ENCODE assay signal across 7 mouse cellular contexts in the genomic region with DNA sequence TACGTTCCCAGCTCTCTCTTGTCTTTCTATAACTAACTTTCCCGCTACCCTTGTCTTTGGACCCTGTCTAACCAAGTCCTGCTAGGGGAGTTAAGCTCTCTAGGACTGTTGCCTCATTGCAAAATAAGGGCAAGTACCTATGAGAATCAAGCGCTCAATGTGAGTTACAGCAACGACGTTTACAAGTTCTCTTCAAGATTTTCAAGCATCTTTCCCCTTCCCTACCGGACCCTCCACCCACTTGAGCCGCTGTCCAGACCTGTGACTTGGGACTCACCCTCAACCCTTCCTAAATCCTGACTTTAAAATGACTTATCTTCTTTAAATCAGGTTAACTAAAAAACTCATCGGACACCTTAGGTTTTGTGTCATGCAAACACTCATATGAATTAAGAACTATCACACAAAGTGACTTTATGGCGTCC. TPM values are rescaled to one million over a fixed set of nuclear protein-coding genes. Genes with fewer than 3 reads are reported as not detected.
DNase-seq lines count a peak whose midpoint lies in the region; ATAC-seq lines count a peak whose summit lies in the region.

No protein-coding gene starts in this region.

- H3K36me3 ChIP-seq in embryonic facial prominence, embryonic 11.5 days (replicated peaks; ENCODE audit: control insufficient read depth, insufficient read depth, low read depth, low read length) = no peaks in the 10 kb centered on the region
- no peaks in the 10 kb centered on the region for H3K36me3 ChIP-seq in hindbrain, embryonic 15.5 days

- peak overlapping the region; percentile 71 for H3K4me3 ChIP-seq in embryonic facial prominence, embryonic 11.5 days (ENCODE audit: low read depth, low read length)
- H3K4me3 ChIP-seq in hindbrain, embryonic 15.5 days = peak overlapping the region; percentile 94

- H3K4me2 ChIP-seq in embryonic facial prominence, embryonic 11.5 days (ENCODE audit: low read depth, low read length) = peak overlapping the region; percentile 75
- peak overlapping the region; percentile 63 for H3K4me2 ChIP-seq in hindbrain, embryonic 15.5 days

- no peaks in the 10 kb centered on the region for H3K27me3 ChIP-seq in embryonic facial prominence, embryonic 11.5 days (ENCODE audit: control insufficient read depth, insufficient read depth, low read length)
- no peaks in the 10 kb centered on the region for H3K27me3 ChIP-seq in hindbrain, embryonic 15.5 days

- DNase-seq in 3T3-L1 (ENCODE audit: low read depth, low spot score) (peak; percentile 61), 416B (ENCODE audit: low read depth) (peak; percentile 66)
- DNase-seq in embryonic facial prominence, embryonic 11.5 days (ENCODE audit: low spot score) = peak; percentile 28
- DNase-seq in lung, postnatal 14 days = peak; percentile 29
- DNase-seq in cerebellum, adult 18-20 months = no peak
- DNase-seq in cerebellum, adult 9-10 months = no peak

- no peaks in the 10 kb centered on the region; the same call in 1 of the 2 replicates for H3K4me1 ChIP-seq in embryonic facial prominence, embryonic 11.5 days (ENCODE audit: control insufficient read depth, insufficient read depth, low read length)
- H3K4me1 ChIP-seq in hindbrain, embryonic 15.5 days (replicated peaks) = peaks cover 14% of the 10 kb centered on the region

- ATAC-seq in embryonic facial prominence, embryonic 11.5 days (replicated peaks; ENCODE audit: insufficient number of reproducible peaks, low FRiP score, low TSS enrichment, low read depth) = peak; percentile 4; the same call in 1 of the 2 replicates
- ATAC-seq in hindbrain, embryonic 15.5 days (ENCODE audit: low FRiP score, low read depth) = 0 out of 2 replicates have a peak, but pooled peaks have one; percentile 0

- 6% methylated on average over 9 of the region's 9 CpGs for WGBS in embryonic facial prominence, embryonic 11.5 days
- 5% methylated on average over 9 of the region's 9 CpGs for WGBS in hindbrain, embryonic 15.5 days

- no peaks in the 10 kb centered on the region for H3K9me3 ChIP-seq in embryonic facial prominence, embryonic 11.5 days (replicated peaks; ENCODE audit: control insufficient read depth, low read length)
- H3K9me3 ChIP-seq in hindbrain, embryonic 15.5 days = no peaks in the 10 kb centered on the region

- peak overlapping the region; percentile 99 for H3K27ac ChIP-seq in embryonic facial prominence, embryonic 11.5 days (replicated peaks; ENCODE audit: low read depth, low read length)
- peak overlapping the region; percentile 97 for H3K27ac ChIP-seq in hindbrain, embryonic 15.5 days (replicated peaks)

- H3K9ac ChIP-seq in embryonic facial prominence, embryonic 11.5 days (replicated peaks; ENCODE audit: low read length) = peak overlapping the region; percentile 99
- H3K9ac ChIP-seq in hindbrain, embryonic 15.5 days = peak overlapping the region; percentile 98

RNA-seq across cellular contexts. Expression of gene Aven, which starts 0.3 kb away (rescaled TPM):
- 8.3 and 10.0 TPM in 2 replicates for polyA plus RNA-seq in embryonic facial prominence, embryonic 11.5 days (2014; fragmentation: Nextera tagmentation; extraction: Ambion mirVana)
- polyA plus RNA-seq in hindbrain, embryonic 15.5 days (2015; fragmentation: Nextera tagmentation; extraction: Ambion mirVana) = 3.9 and 4.4 TPM in 2 replicates

RNA-seq across cellular contexts. Expression of gene Chrm5, which starts 11.9 kb away (rescaled TPM):
- not detected in 2 replicates for polyA plus RNA-seq in embryonic facial prominence, embryonic 11.5 days (2014; fragmentation: Nextera tagmentation; extraction: Ambion mirVana)
- 0.84 and 0.93 TPM in 2 replicates for polyA plus RNA-seq in hindbrain, embryonic 15.5 days (2015; fragmentation: Nextera tagmentation; extraction: Ambion mirVana)

RNA-seq across cellular contexts. Expression of gene Emc7, which starts 37.6 kb away (rescaled TPM):
- 10.6 and 12.2 TPM in 2 replicates for polyA plus RNA-seq in embryonic facial prominence, embryonic 11.5 days (2014; fragmentation: Nextera tagmentation; extraction: Ambion mirVana)
- polyA plus RNA-seq in hindbrain, embryonic 15.5 days (2015; fragmentation: Nextera tagmentation; extraction: Ambion mirVana) = 22.1 and 22.9 TPM in 2 replicates

Comparison
In these comparisons a context has a peak if more than half of its experiments do, and no peak if none do; other contexts are left out.
1. DNase-seq: peak in 3T3-L1 (single experiment), 416B (single experiment), embryonic facial prominence, embryonic 11.5 days (single experiment) and lung, postnatal 14 days (single experiment); none in cerebellum, adult 18-20 months (0 of 2) and cerebellum, adult 9-10 months (single experiment).